Comparison of ENCODE assay signal across 8 mouse cellular contexts in genomic region chr15:26895761-26896160, GRCm38 (mm10). TPM values are rescaled to one million over a fixed set of nuclear protein-coding genes. Genes with fewer than 3 reads are reported as not detected.
A peak's percentile ranks its signal among the peaks of the same experiment; 100 is the strongest.
DNase-seq lines count a peak whose midpoint lies in the region; ATAC-seq and TF ChIP-seq lines count a peak whose summit lies in the region.

No protein-coding gene starts in this region.

- ATAC-seq in kidney, postnatal 0 days (replicated peaks; ENCODE audit: low FRiP score, low read depth), result peak; percentile 11; the same call in 1 of the 2 replicates
- ATAC-seq in embryonic facial prominence, embryonic 12.5 days (ENCODE audit: insufficient number of reproducible peaks, insufficient read depth, low FRiP score, low TSS enrichment), result no peak
- ATAC-seq in intestine, postnatal 0 days, result no peak
- 0 out of 2 replicates have a peak, but pooled peaks have one; percentile 6 for ATAC-seq in neural tube, embryonic 13.5 days (ENCODE audit: low read depth)

- H3K9me3 ChIP-seq in kidney, postnatal 0 days (replicated peaks; ENCODE audit: low read length), result no peaks in the 10 kb centered on the region
- H3K9me3 ChIP-seq in embryonic facial prominence, embryonic 12.5 days, result no peaks in the 10 kb centered on the region
- H3K9me3 ChIP-seq in intestine, postnatal 0 days (ENCODE audit: control insufficient read depth), result no peaks in the 10 kb centered on the region
- no peaks in the 10 kb centered on the region for H3K9me3 ChIP-seq in neural tube, embryonic 13.5 days

- WGBS in kidney, postnatal 0 days, result under 1% methylated on average over 14 of the region's 14 CpGs
- WGBS in embryonic facial prominence, embryonic 12.5 days, result under 1% methylated on average over 14 of the region's 14 CpGs
- under 1% methylated on average over 14 of the region's 14 CpGs for WGBS in intestine, postnatal 0 days
- under 1% methylated on average over 14 of the region's 14 CpGs for WGBS in neural tube, embryonic 13.5 days

- peak; percentile 78 for DNase-seq in kidney, postnatal 0 days (ENCODE audit: low spot score)
- DNase-seq in kidney, postnatal 25 days, result no peak
- no peak for DNase-seq in yolk sac, embryonic 10.5 days (ENCODE audit: low spot score)
- no peak for DNase-seq in spleen, adult 18-20 months
- DNase-seq in kidney, postnatal 14 days, result no peak

- 0 out of 2 replicates have a peak, but pooled peaks cover 4% of the 10 kb centered on the region for H3K27me3 ChIP-seq in kidney, postnatal 0 days (ENCODE audit: insufficient read depth, low read length)
- no peaks in the 10 kb centered on the region for H3K27me3 ChIP-seq in embryonic facial prominence, embryonic 12.5 days
- H3K27me3 ChIP-seq in intestine, postnatal 0 days (replicated peaks; ENCODE audit: control insufficient read depth, insufficient read depth, low read length), result peaks cover 14% of the 10 kb centered on the region; the same call in 1 of the 2 replicates
- H3K27me3 ChIP-seq in neural tube, embryonic 13.5 days, result no peaks in the 10 kb centered on the region

- TF ChIP-seq CTCF in kidney, postnatal 0 days (IDR thresholded peaks at IDR 0.05; ENCODE audit: low read depth), result no peak
- no peak for TF ChIP-seq CTCF in intestine, postnatal 0 days (IDR thresholded peaks at IDR 0.05; ENCODE audit: low read depth)

- H3K9ac ChIP-seq in kidney, postnatal 0 days (ENCODE audit: low read depth, low read length), result peak overlapping the region; percentile 75
- H3K9ac ChIP-seq in embryonic facial prominence, embryonic 12.5 days, result peak overlapping the region; percentile 83
- peak overlapping the region; percentile 62 for H3K9ac ChIP-seq in intestine, postnatal 0 days (ENCODE audit: low read depth, low read length)
- H3K9ac ChIP-seq in neural tube, embryonic 13.5 days, result peak overlapping the region; percentile 89

- no peaks in the 10 kb centered on the region for H3K4me1 ChIP-seq in kidney, postnatal 0 days (replicated peaks; ENCODE audit: insufficient read depth, low read length)
- peaks cover 9% of the 10 kb centered on the region; the same call in 1 of the 2 replicates for H3K4me1 ChIP-seq in embryonic facial prominence, embryonic 12.5 days
- H3K4me1 ChIP-seq in intestine, postnatal 0 days (replicated peaks; ENCODE audit: control insufficient read depth, insufficient read depth, low read length), result no peaks in the 10 kb centered on the region
- peaks cover 35% of the 10 kb centered on the region for H3K4me1 ChIP-seq in neural tube, embryonic 13.5 days (replicated peaks)

- H3K36me3 ChIP-seq in kidney, postnatal 0 days (ENCODE audit: insufficient read depth, low read length), result no peaks in the 10 kb centered on the region
- H3K36me3 ChIP-seq in embryonic facial prominence, embryonic 12.5 days, result no peaks in the 10 kb centered on the region
- no peaks in the 10 kb centered on the region for H3K36me3 ChIP-seq in intestine, postnatal 0 days (ENCODE audit: control insufficient read depth, insufficient read depth)
- H3K36me3 ChIP-seq in neural tube, embryonic 13.5 days, result no peaks in the 10 kb centered on the region

- H3K27ac ChIP-seq in kidney, postnatal 0 days, result peak overlapping the region; percentile 92
- peak overlapping the region; percentile 94 for H3K27ac ChIP-seq in embryonic facial prominence, embryonic 12.5 days
- H3K27ac ChIP-seq in intestine, postnatal 0 days (ENCODE audit: low read depth, low read length), result peak overlapping the region; percentile 84
- H3K27ac ChIP-seq in neural tube, embryonic 13.5 days (replicated peaks), result peak overlapping the region; percentile 90

- peak overlapping the region; percentile 80 for H3K4me3 ChIP-seq in kidney, postnatal 0 days (replicated peaks; ENCODE audit: low read depth, low read length)
- H3K4me3 ChIP-seq in embryonic facial prominence, embryonic 12.5 days, result peak overlapping the region; percentile 67
- peak overlapping the region; percentile 68 for H3K4me3 ChIP-seq in intestine, postnatal 0 days (ENCODE audit: low read depth, low read length)
- peak overlapping the region; percentile 80 for H3K4me3 ChIP-seq in neural tube, embryonic 13.5 days

- peak overlapping the region; percentile 88 for H3K4me2 ChIP-seq in kidney, postnatal 0 days (ENCODE audit: low read length)
- peak overlapping the region; percentile 63 for H3K4me2 ChIP-seq in embryonic facial prominence, embryonic 12.5 days (replicated peaks)
- H3K4me2 ChIP-seq in intestine, postnatal 0 days (replicated peaks; ENCODE audit: low read depth), result peak overlapping the region; percentile 85
- H3K4me2 ChIP-seq in neural tube, embryonic 13.5 days, result peak overlapping the region; percentile 85

RNA-seq across cellular contexts. Expression of gene Fbxl7, which starts 0.4 kb away (rescaled TPM):
- polyA plus RNA-seq in kidney, postnatal 0 days (2015; fragmentation: Nextera tagmentation; extraction: Ambion mirVana), result 7.4 and 7.9 TPM in 2 replicates
- 45.5 and 49.5 TPM in 2 replicates for polyA plus RNA-seq in embryonic facial prominence, embryonic 12.5 days (2016; fragmentation: Nextera tagmentation; extraction: Ambion mirVana)
- 3.6 and 3.7 TPM in 2 replicates for polyA plus RNA-seq in intestine, postnatal 0 days (2015; fragmentation: Nextera tagmentation; extraction: Ambion mirVana)
- polyA plus RNA-seq in neural tube, embryonic 13.5 days (2015; fragmentation: Nextera tagmentation; extraction: Ambion mirVana), result 12.6 and 14.2 TPM in 2 replicates

Comparison
In these comparisons a context has a peak if more than half of its experiments do, and no peak if none do; other contexts are left out.
1. ATAC-seq: peak in kidney, postnatal 0 days (single experiment) and neural tube, embryonic 13.5 days (single experiment); none in embryonic facial prominence, embryonic 12.5 days (single experiment) and intestine, postnatal 0 days (single experiment).
2. Peak in every context shown above with its lines, with median percentiles within 50 percentile points of each other: H3K27ac ChIP-seq, H3K4me2 ChIP-seq, H3K4me3 ChIP-seq and H3K9ac ChIP-seq.